Mouse (Mus musculus): Measurements from ENCODE around the gene C9. TPM values are rescaled to one million over a fixed set of nuclear protein-coding genes. Genes with fewer than 3 reads are reported as not detected.

C9 gene
- total and polyA plus RNA-seq, 2 experiments = 60.7 to 259 TPM

- no peaks in the 10 kb centered on the region for H3K27me3 ChIP-seq (ENCODE audit: control insufficient read depth, insufficient read depth, low read length)
- no peak overlapping the region for H3K27ac ChIP-seq (replicated peaks; ENCODE audit: insufficient read depth, low read depth, low read length)
- no peaks in the 10 kb centered on the region for H3K79me2 ChIP-seq (ENCODE audit: control insufficient read depth, insufficient read depth, low read length)
- no peaks in the 10 kb centered on the region for H3K36me3 ChIP-seq (ENCODE audit: control insufficient read depth, insufficient read depth, low read length)
- no peaks in the 10 kb centered on the region for H3K4me1 ChIP-seq (ENCODE audit: control insufficient read depth, insufficient read depth, low read length)
- TF ChIP-seq CTCF (IDR thresholded peaks at IDR 0.05; ENCODE audit: low read depth, low read length) = no peak
- no peak for TF ChIP-seq POLR2A (IDR thresholded peaks at IDR 0.05; ENCODE audit: extremely low read depth, insufficient read depth, low read length)
- H3K9ac ChIP-seq (ENCODE audit: low read depth, low read length) = no peak overlapping the region
- no peak overlapping the region for H3K4me3 ChIP-seq (ENCODE audit: insufficient read depth, low read depth, low read length)
- no peak for DNase-seq (ENCODE audit: extremely low read depth, low read depth, low spot score)
- 77% methylated on average over 3 of the region's 3 CpGs for WGBS
Observed at GRCm38 (mm10) chr15:6533858-6534343, 88.8 kb downstream of the C9 start.

- Histone ChIP-seq H3K27ac (replicated peaks; ENCODE audit: insufficient read depth, low read depth, low read length) (no peak overlapping the region), H3K4me3 (ENCODE audit: insufficient read depth, low read depth, low read length) (no peak overlapping the region), H3K79me2 (ENCODE audit: control insufficient read depth, insufficient read depth, low read length) (no peaks in the 10 kb centered on the region), H3K27me3 (ENCODE audit: control insufficient read depth, insufficient read depth, low read length) (no peaks in the 10 kb centered on the region), H3K9ac (ENCODE audit: low read depth, low read length) (no peak overlapping the region), H3K36me3 (ENCODE audit: control insufficient read depth, insufficient read depth, low read length) (no peaks in the 10 kb centered on the region), H3K4me1 (ENCODE audit: control insufficient read depth, insufficient read depth, low read length) (no peaks in the 10 kb centered on the region)
- 78% methylated on average over 8 of the region's 8 CpGs for WGBS
- no peak for DNase-seq (ENCODE audit: extremely low read depth, low read depth, low spot score)
- TF ChIP-seq POLR2A (IDR thresholded peaks at IDR 0.05; ENCODE audit: extremely low read depth, insufficient read depth, low read length) (no peak), CTCF (IDR thresholded peaks at IDR 0.05; ENCODE audit: low read depth, low read length) (no peak)
Observed at GRCm38 (mm10) chr15:6534592-6534991, 89.5 kb downstream of the C9 start.

GRCm38 (mm10) chr15:6539639-6540338 lies 94.7 kb downstream of the C9 start:
- H3K9ac ChIP-seq (ENCODE audit: low read depth, low read length) = no peak overlapping the region
- WGBS = 51% methylated on average over 7 of the region's 7 CpGs
- H3K27ac ChIP-seq (replicated peaks; ENCODE audit: insufficient read depth, low read depth, low read length) = no peak overlapping the region
- H3K4me3 ChIP-seq (ENCODE audit: insufficient read depth, low read depth, low read length) = no peak overlapping the region
- no peaks in the 10 kb centered on the region for H3K27me3 ChIP-seq (ENCODE audit: control insufficient read depth, insufficient read depth, low read length)
- no peak for DNase-seq (ENCODE audit: extremely low read depth, low read depth, low spot score)
- H3K36me3 ChIP-seq (ENCODE audit: control insufficient read depth, insufficient read depth, low read length) = no peaks in the 10 kb centered on the region
- no peaks in the 10 kb centered on the region for H3K79me2 ChIP-seq (ENCODE audit: control insufficient read depth, insufficient read depth, low read length)
- TF ChIP-seq POLR2A (IDR thresholded peaks at IDR 0.05; ENCODE audit: extremely low read depth, insufficient read depth, low read length) (no peak), CTCF (IDR thresholded peaks at IDR 0.05; ENCODE audit: low read depth, low read length) (no peak)
- H3K4me1 ChIP-seq (ENCODE audit: control insufficient read depth, insufficient read depth, low read length) = no peaks in the 10 kb centered on the region

Other genes starting within 250 kb of the C9 start
- 7.9 and 8.9 TPM in 2 replicates for gene Dab2, start 145.5 kb upstream of the C9 start, total RNA-seq (2014; rRNA removed)
- 4.2 and 8.1 TPM in 2 replicates for gene Dab2, start 145.5 kb upstream of the C9 start, polyA plus RNA-seq (2012; rRNA removed)
- 40.8 and 42.3 TPM in 2 replicates for gene Fyb, start 77.5 kb downstream of the C9 start, total RNA-seq (2014; rRNA removed)
- 61.4 and 98.2 TPM in 2 replicates for gene Fyb, start 77.5 kb downstream of the C9 start, polyA plus RNA-seq (2012; rRNA removed)